Mouse (Mus musculus) thymus, adult 2 months (tissue): Measurements from ENCODE around the gene Zbtb48.

Experiments
- CTCF ChIP-seq: fragments of 200-500 bp; IDR thresholded peaks from 2 replicates; pipeline ENCODE4 v1.5.1; 2012; ENCODE audit warnings: mild to moderate bottlenecking, control low read depth, low read length, moderate library complexity, borderline replicate concordance; ENCODE audit not compliant: control insufficient read depth, poor library complexity, insufficient read depth; ENCODE audit errors: extremely low read depth
- POLR2A ChIP-seq: fragments of 200-500 bp; IDR thresholded peaks from 2 replicates; pipeline ENCODE4 v1.6.1; 2012; ENCODE audit warnings: mild to moderate bottlenecking, low read length, control low read depth, moderate library complexity; ENCODE audit not compliant: control insufficient read depth, poor library complexity, insufficient read depth; ENCODE audit errors: extremely low read depth

GRCm38 (mm10) chr4:151975441-151975840 lies 52.0 kb downstream of the Zbtb48 start:
- TF ChIP-seq CTCF, result no peak
- no peak for TF ChIP-seq POLR2A
